Mouse (Mus musculus): ENCODE data around the gene Il17re. TPM values are rescaled to one million over a fixed set of nuclear protein-coding genes. Genes with fewer than 3 reads are reported as not detected.

Gene Il17re
- polyA plus RNA-seq, 1 experiment from 2014 or later, result 0.73 TPM

DNA sequence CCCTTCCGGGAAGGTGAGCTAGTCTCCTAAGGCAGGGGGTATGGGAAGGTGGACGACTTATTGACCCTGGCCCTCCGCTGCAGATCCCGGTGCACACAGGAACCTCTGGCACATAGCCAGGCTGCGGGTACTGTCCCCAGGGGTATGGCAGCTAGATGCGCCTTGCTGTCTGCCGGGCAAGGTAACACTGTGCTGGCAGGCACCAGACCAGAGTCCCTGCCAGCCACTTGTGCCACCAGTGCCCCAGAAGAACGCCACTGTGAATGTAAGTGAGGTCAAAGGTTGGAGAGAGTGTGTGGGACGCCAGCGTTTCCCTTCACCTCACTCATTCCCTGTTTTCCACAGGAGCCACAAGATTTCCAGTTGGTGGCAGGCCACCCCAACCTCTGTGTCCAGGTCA lies 20.6 kb downstream of the Il17re start:
- H3K27me3 ChIP-seq (ENCODE audit: poor library complexity, severe bottlenecking), result peaks cover 52% of the 10 kb centered on the region
- H3K36me3 ChIP-seq (replicated peaks), result no peaks in the 10 kb centered on the region
- DNase-seq (ENCODE audit: extremely low spot score, low spot score), result no peak
- WGBS, result 83% methylated on average over 10 of the region's 10 CpGs
- no peak overlapping the region for H3K27ac ChIP-seq
- no peak overlapping the region for H3K4me3 ChIP-seq
- peaks cover 31% of the 10 kb centered on the region for H3K4me1 ChIP-seq
- no peaks in the 10 kb centered on the region for H3K9me3 ChIP-seq

DNA sequence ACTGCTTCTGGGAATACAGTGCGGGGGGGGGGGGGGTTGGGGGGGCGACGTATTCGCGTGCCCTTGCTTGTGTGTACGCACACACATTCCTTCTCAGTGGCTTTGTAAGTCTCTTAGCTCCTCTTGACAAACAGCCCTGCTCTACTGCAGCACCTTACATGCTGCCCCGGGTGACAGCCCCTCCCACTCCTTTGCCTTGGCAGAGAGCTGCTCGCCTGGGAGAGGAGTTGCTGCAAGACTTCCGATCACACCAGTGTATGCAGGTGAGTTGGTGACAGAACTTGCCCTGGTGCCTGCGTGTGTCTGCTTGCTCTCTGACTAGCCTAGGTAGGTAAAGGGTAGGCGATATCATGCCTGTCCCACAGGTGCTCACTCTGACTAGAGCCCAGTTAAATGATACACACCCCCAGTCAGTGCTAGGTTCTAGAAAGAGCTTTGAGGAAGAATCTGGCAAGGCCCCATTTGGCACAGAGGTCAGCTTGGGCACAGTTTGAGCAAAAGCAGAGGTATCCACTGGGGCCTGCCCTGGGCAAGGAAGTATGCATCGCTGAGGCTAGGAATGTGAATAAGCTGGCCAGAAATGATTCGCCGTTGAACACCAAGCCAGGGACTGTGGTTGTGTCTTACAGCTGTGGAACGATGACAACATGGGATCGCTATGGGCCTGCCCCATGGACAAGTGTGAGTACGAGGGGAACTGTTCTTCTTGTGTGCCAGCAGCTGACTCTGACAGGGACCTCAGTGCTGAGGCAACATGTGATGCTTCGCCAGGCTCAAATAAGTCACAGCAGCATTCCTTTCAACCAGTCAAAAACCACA lies 22.5 kb downstream of the Il17re start:
- H3K27ac ChIP-seq, result no peak overlapping the region
- WGBS, result 71% methylated on average over 18 of the region's 18 CpGs
- no peak overlapping the region for H3K4me3 ChIP-seq
- H3K27me3 ChIP-seq (ENCODE audit: poor library complexity, severe bottlenecking), result peaks cover 48% of the 10 kb centered on the region
- H3K4me1 ChIP-seq, result peaks cover 46% of the 10 kb centered on the region
- H3K36me3 ChIP-seq (replicated peaks), result 0 out of 2 replicates have a peak, but pooled peaks cover 2% of the 10 kb centered on the region
- no peaks in the 10 kb centered on the region for H3K9me3 ChIP-seq
- DNase-seq (ENCODE audit: extremely low spot score, low spot score), result no peak

GRCm38 (mm10) chr6:113482477-113483099 lies 24.3 kb downstream of the Il17re start:
- Histone ChIP-seq H3K27ac (peak overlapping the region; percentile 93), H3K9me3 (no peaks in the 10 kb centered on the region), H3K4me1 (peaks cover 57% of the 10 kb centered on the region), H3K27me3 (ENCODE audit: poor library complexity, severe bottlenecking) (peaks cover 42% of the 10 kb centered on the region), H3K36me3 (replicated peaks) (peaks cover 7% of the 10 kb centered on the region), H3K4me3 (peak overlapping the region; percentile 75)
- no peak for DNase-seq (ENCODE audit: extremely low spot score, low spot score)
- under 1% methylated on average over 65 of the region's 65 CpGs for WGBS

GRCm38 (mm10) chr6:113483100-113483615 lies 24.9 kb downstream of the Il17re start, which contains the start of gene Creld1:
TSS of gene Creld1 (plus strand) at chr6:113483297.
- peak; percentile 94 for DNase-seq (ENCODE audit: extremely low spot score, low spot score)
- H3K4me1 ChIP-seq, result peaks cover 62% of the 10 kb centered on the region
- H3K36me3 ChIP-seq (replicated peaks), result peaks cover 13% of the 10 kb centered on the region
- H3K4me3 ChIP-seq, result peak within 1 kb of the TSS; percentile 75
- WGBS, result under 1% methylated on average over 26 of the region's 26 CpGs
- H3K9me3 ChIP-seq, result no peaks in the 10 kb centered on the region
- H3K27me3 ChIP-seq (ENCODE audit: poor library complexity, severe bottlenecking), result peaks cover 42% of the 10 kb centered on the region
- peak within 1 kb of the TSS; percentile 93 for H3K27ac ChIP-seq

DNA sequence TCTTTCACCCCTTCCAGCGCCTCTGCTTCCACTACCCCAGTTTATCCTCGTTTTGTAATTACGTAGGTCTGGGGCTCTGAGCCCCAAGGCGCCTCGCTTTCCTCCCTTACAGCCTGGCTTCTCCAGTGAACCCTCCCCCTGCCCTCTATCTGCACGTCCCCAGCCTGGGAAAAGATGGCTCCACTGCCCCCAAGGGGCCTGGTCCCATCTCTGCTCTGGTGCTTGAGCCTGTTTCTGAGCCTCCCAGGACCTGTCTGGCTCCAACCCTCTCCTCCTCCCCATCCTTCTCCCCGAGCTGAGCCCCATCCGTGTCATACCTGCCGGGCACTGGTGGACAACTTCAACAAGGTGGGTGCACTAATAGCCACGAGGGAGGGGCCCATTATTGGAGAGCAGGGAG lies 25.4 kb downstream of the Il17re start:
- H3K4me3 ChIP-seq, result peak overlapping the region; percentile 75
- H3K36me3 ChIP-seq (replicated peaks), result peaks cover 19% of the 10 kb centered on the region
- H3K27me3 ChIP-seq (ENCODE audit: poor library complexity, severe bottlenecking), result peaks cover 42% of the 10 kb centered on the region
- peaks cover 68% of the 10 kb centered on the region for H3K4me1 ChIP-seq
- H3K27ac ChIP-seq, result peak overlapping the region; percentile 93
- 13% methylated on average over 10 of the region's 10 CpGs for WGBS
- DNase-seq (ENCODE audit: extremely low spot score, low spot score), result peak; percentile 34
- no peaks in the 10 kb centered on the region for H3K9me3 ChIP-seq

GRCm38 (mm10) chr6:113487125-113487576 lies 28.9 kb downstream of the Il17re start:
- Histone ChIP-seq H3K36me3 (replicated peaks) (peaks cover 52% of the 10 kb centered on the region), H3K4me3 (no peak overlapping the region), H3K9me3 (no peaks in the 10 kb centered on the region), H3K27me3 (ENCODE audit: poor library complexity, severe bottlenecking) (peaks cover 8% of the 10 kb centered on the region), H3K4me1 (peaks cover 50% of the 10 kb centered on the region), H3K27ac (no peak overlapping the region)
- DNase-seq (ENCODE audit: extremely low spot score, low spot score), result no peak
- 60% methylated on average over 7 of the region's 7 CpGs for WGBS

DNA sequence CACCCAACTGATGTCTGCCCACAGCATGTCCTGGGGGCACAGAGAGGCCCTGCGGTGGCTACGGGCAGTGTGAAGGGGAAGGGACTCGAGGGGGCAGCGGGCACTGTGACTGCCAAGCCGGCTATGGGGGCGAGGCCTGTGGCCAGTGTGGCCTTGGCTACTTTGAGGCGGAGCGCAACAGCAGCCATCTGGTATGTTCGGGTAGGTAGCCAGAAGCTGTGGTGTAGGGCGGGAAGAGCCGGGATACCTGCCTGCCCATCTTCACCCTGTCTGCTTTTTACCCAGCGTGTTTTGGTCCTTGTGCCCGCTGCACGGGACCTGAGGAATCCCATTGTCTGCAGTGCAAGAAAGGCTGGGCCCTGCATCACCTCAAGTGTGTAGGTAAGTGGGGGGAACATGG lies 31.1 kb downstream of the Il17re start:
- H3K27me3 ChIP-seq (ENCODE audit: poor library complexity, severe bottlenecking), result peaks cover 23% of the 10 kb centered on the region; the same call in 1 of the 2 replicates
- DNase-seq (ENCODE audit: extremely low spot score, low spot score), result no peak
- H3K27ac ChIP-seq, result no peak overlapping the region
- H3K36me3 ChIP-seq (replicated peaks), result peaks cover 68% of the 10 kb centered on the region
- H3K4me3 ChIP-seq, result no peak overlapping the region
- 94% methylated on average over 14 of the region's 14 CpGs for WGBS
- peaks cover 35% of the 10 kb centered on the region for H3K4me1 ChIP-seq
- no peaks in the 10 kb centered on the region for H3K9me3 ChIP-seq

- Histone ChIP-seq H3K4me3 (no peak overlapping the region), H3K4me1 (peaks cover 32% of the 10 kb centered on the region), H3K36me3 (replicated peaks) (peaks cover 61% of the 10 kb centered on the region), H3K27me3 (ENCODE audit: poor library complexity, severe bottlenecking) (peaks cover 48% of the 10 kb centered on the region), H3K27ac (no peak overlapping the region), H3K9me3 (no peaks in the 10 kb centered on the region)
- 78% methylated on average over 24 of the region's 24 CpGs for WGBS
- no peak for DNase-seq (ENCODE audit: extremely low spot score, low spot score)
Measured at GRCm38 (mm10) chr6:113492101-113492864, 34.0 kb downstream of the Il17re start.

- H3K27ac ChIP-seq, result peak overlapping the region; percentile 77
- H3K4me1 ChIP-seq, result peaks cover 18% of the 10 kb centered on the region
- H3K9me3 ChIP-seq, result no peaks in the 10 kb centered on the region
- H3K4me3 ChIP-seq, result peak overlapping the region; percentile 53
- peaks cover 43% of the 10 kb centered on the region for H3K36me3 ChIP-seq (replicated peaks)
- DNase-seq (ENCODE audit: extremely low spot score, low spot score), result peak; percentile 76
- peaks cover 53% of the 10 kb centered on the region for H3K27me3 ChIP-seq (ENCODE audit: poor library complexity, severe bottlenecking)
- 1% methylated on average over 54 of the region's 54 CpGs for WGBS
Measured at GRCm38 (mm10) chr6:113494258-113494788, 36.0 kb downstream of the Il17re start.

DNA sequence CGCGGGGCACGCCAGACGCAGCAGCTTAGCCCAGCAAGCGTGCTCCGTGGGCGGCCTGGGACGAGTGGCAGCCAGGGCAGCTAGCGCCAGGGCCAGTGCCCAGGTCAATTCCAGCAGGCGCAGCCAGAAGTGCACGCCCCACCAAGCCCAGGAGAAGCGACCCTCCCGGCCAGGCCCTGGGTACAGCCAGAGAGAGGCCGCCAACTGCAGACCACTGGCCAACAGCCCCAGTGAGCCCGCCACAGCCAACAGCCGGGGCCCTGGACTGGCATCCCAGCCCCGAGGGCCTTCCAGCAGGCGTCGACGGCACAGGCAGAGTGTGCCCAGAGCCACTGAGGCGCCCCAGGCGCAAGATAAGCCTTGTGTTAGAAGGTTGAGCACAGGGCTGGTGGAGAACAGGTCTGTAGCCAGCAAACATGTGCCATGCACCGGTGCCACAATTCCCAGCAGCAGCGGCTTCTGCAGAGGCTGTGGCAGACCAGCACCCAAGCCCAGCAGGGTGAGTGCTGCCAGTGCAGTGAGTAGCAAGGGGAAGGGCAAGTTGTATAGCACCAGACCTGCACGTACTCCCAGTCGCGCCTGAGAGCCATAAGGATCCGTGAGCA lies 36.9 kb downstream of the Il17re start:
- Histone ChIP-seq H3K9me3 (no peaks in the 10 kb centered on the region), H3K36me3 (replicated peaks) (peaks cover 35% of the 10 kb centered on the region), H3K4me1 (peaks cover 18% of the 10 kb centered on the region), H3K27me3 (ENCODE audit: poor library complexity, severe bottlenecking) (peaks cover 57% of the 10 kb centered on the region), H3K4me3 (peak overlapping the region; percentile 53), H3K27ac (peak overlapping the region; percentile 77; the same call in 1 of the 2 replicates)
- DNase-seq (ENCODE audit: extremely low spot score, low spot score), result no peak
- 55% methylated on average over 28 of the region's 28 CpGs for WGBS

GRCm38 (mm10) chr6:113499346-113499745 lies 41.1 kb downstream of the Il17re start:
- no peaks in the 10 kb centered on the region for H3K36me3 ChIP-seq (replicated peaks)
- 82% methylated on average over 6 of the region's 6 CpGs for WGBS
- H3K9me3 ChIP-seq, result peaks cover 5% of the 10 kb centered on the region; the same call in 1 of the 2 replicates
- no peak overlapping the region for H3K27ac ChIP-seq
- H3K27me3 ChIP-seq (ENCODE audit: poor library complexity, severe bottlenecking), result peaks cover 63% of the 10 kb centered on the region
- no peak overlapping the region for H3K4me3 ChIP-seq
- no peak for DNase-seq (ENCODE audit: extremely low spot score, low spot score)
- peaks cover 35% of the 10 kb centered on the region for H3K4me1 ChIP-seq
